Mouse (Mus musculus): ENCODE data around the gene Hist1h3e. TPM values are rescaled to one million over a fixed set of nuclear protein-coding genes. Genes with fewer than 3 reads are reported as not detected.
"Not testable (repeated sequence)": the region's sequence is repeated elsewhere in the genome, so short reads cannot be mapped to it uniquely, and the experiment has no call there.

Gene Hist1h3e
- polyA plus RNA-seq, 1 experiment, result 26.5 TPM

DNA sequence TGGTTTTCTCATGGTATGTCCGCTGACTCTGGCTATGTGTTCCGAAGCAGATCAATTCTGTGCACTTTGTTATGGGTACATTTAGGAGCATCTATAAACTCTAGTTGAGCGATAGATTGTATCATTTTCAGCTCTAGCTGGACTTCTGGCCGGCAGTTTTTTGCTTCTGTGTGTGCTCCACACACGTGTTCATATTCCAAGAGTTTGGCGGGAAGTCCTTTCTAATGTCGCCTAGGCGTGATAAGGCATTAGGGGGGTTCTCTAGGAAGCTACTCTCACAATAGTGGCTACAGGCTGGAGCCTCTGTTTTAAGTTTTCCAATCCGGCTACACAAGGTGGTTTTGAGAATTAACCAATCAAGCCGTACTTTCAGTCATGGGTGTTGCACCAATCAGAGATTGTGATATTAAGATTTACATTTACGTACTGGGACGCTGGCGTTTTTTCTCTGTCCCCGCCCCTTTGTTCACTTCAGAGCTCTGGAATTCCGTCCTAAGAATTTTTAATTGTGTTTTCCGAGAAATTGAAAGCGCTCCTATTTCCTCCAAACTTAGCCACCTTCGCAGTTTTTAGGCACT is 6.2 kb downstream of the Hist1h3e start:
- H3K4me3 ChIP-seq (replicated peaks), result peak overlapping the region; percentile 90
- H3K36me3 ChIP-seq (replicated peaks; ENCODE audit: low read length), result no peaks in the 10 kb centered on the region
- no peaks in the 10 kb centered on the region for H3K27me3 ChIP-seq (replicated peaks)
- no peak for TF ChIP-seq FLI1 (IDR thresholded peaks at IDR 0.05; ENCODE audit: low read length)
- no peak for TF ChIP-seq GATA1 (IDR thresholded peaks at IDR 0.05; ENCODE audit: borderline replicate concordance, low read length)
- peaks cover 53% of the 10 kb centered on the region for H3K4me1 ChIP-seq
- no peaks in the 10 kb centered on the region for H3K9me3 ChIP-seq

DNA sequence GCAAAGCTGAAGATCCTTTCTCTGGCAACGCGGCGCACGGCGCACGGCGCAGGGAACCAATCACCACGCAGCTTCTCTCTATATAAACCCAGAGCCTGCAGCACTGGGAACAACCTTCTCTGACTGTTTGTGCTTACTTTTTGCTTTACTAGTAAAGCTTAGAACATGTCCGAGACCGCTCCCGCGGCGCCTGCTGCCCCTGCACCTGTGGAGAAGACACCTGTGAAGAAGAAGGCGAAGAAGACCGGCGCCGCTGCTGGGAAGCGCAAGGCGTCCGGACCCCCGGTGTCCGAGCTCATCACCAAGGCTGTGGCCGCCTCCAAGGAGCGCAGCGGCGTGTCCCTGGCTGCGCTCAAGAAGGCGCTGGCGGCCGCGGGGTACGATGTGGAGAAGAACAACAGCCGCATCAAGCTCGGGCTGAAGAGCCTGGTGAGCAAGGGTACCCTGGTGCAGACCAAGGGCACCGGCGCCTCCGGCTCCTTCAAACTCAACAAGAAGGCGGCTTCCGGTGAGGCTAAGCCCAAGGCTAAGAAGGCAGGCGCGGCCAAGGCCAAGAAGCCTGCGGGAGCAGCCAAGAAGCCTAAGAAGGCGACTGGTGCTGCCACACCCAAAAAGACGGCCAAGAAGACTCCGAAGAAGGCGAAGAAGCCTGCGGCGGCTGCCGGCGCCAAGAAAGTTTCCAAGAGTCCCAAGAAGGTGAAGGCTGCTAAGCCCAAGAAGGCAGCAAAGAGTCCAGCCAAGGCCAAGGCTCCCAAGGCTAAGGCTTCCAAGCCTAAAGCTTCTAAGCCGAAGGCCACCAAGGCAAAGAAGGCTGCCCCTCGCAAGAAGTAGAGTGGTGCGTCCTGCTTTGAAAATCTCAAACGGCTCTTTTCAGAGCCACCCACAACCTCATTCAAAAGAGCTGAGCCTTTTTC is 7.0 kb downstream of the Hist1h3e start:
- peak overlapping the region; percentile 90 for H3K4me3 ChIP-seq (replicated peaks)
- H3K9me3 ChIP-seq, result no peaks in the 10 kb centered on the region
- no peaks in the 10 kb centered on the region for H3K36me3 ChIP-seq (replicated peaks; ENCODE audit: low read length)
- peaks cover 61% of the 10 kb centered on the region for H3K4me1 ChIP-seq
- no peak for TF ChIP-seq GATA1 (IDR thresholded peaks at IDR 0.05; ENCODE audit: borderline replicate concordance, low read length)
- no peak for TF ChIP-seq FLI1 (IDR thresholded peaks at IDR 0.05; ENCODE audit: low read length)
- no peaks in the 10 kb centered on the region for H3K27me3 ChIP-seq (replicated peaks)

GRCm38 (mm10) chr13:23554393-23554792 is 7.8 kb downstream of the Hist1h3e start:
- no peak for TF ChIP-seq GATA1 (IDR thresholded peaks at IDR 0.05; ENCODE audit: borderline replicate concordance, low read length)
- TF ChIP-seq FLI1 (IDR thresholded peaks at IDR 0.05; ENCODE audit: low read length), result no peak
- Histone ChIP-seq H3K36me3 (replicated peaks; ENCODE audit: low read length) (no peaks in the 10 kb centered on the region), H3K27me3 (replicated peaks) (no peaks in the 10 kb centered on the region), H3K9me3 (no peaks in the 10 kb centered on the region), H3K4me3 (replicated peaks) (peak overlapping the region; percentile 90), H3K4me1 (peaks cover 66% of the 10 kb centered on the region)

DNA sequence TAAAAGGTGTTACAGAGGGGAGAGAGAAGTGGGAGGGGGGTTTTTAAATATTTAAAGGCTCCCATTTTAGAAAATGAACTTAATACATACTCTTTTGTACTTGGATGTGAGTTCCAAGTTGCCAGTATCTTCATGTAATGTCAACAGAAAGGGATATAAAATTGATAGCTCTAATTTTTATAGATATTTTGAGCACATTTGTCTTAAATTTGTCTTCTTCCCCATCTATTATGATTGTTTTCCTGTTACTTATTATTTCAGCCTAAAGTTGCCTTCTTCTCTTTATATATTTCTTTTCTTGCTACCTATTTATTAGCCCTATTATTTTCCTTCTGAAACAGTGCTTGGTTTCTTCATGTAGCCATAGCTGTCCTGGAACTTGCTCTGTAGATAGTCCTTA is 9.2 kb downstream of the Hist1h3e start, which contains the start of gene Hist1h1d:
Hist1h1d (plus strand) TSS at position 301 of the 400 bp plus-strand sequence.
- no peaks in the 10 kb centered on the region for H3K27me3 ChIP-seq (replicated peaks)
- peaks cover 72% of the 10 kb centered on the region for H3K4me1 ChIP-seq
- H3K4me3 ChIP-seq (replicated peaks), result peak within 1 kb of the TSS; percentile 15
- H3K36me3 ChIP-seq (replicated peaks; ENCODE audit: low read length), result no peaks in the 10 kb centered on the region
- no peaks in the 10 kb centered on the region for H3K9me3 ChIP-seq
- TF ChIP-seq FLI1 (IDR thresholded peaks at IDR 0.05; ENCODE audit: low read length) (no peak), GATA1 (IDR thresholded peaks at IDR 0.05; ENCODE audit: borderline replicate concordance, low read length) (no peak)

DNA sequence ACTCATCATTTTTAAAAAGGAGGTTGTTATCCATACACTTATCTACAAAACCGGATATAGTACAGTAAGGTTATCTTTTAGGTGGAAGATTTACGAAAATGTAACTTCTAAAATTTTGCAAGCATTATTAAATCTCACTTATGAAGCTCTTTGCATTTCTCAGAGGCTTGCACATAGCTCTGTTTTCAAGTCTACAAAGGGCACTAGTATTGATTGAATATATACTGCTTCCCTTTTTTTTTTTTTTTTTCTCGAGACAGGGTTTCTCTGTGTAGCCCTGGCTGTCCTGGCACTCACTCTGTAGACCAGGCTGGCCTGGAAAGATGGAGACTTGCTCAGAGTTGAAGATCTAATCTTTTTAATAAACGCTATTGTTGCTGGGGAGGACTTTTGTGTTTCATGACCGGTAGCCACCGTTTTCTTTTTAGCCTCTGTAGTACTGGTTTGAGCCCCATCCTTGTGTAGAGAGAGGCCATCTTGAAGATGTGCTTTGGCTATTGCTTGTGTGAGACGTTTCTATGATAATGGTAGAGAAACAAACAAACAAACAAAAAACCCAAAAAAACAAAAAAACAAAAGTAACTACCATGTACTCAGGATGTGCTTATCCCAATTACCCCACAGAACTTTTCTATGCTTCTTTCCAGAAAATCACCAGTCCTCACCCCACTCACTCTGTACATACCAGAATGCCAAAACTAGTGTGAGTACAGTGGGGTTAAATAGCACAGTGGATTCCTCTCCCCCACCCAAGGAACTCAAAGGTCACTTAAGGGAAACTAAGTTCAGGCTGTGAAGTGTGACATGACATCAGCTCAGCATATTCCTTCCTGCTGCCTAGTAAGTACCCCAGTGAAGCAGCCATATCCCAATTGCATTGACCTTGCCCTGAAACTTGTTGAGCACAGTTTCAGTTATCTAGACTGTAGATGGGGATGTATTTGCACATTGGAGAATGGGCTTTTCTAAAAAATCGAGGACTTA is 9.9 kb downstream of the Hist1h3e start:
- TF ChIP-seq GATA1 (IDR thresholded peaks at IDR 0.05; ENCODE audit: borderline replicate concordance, low read length), result no peak
- TF ChIP-seq FLI1 (IDR thresholded peaks at IDR 0.05; ENCODE audit: low read length), result no peak
- Histone ChIP-seq H3K4me1 (peaks cover 68% of the 10 kb centered on the region), H3K36me3 (replicated peaks; ENCODE audit: low read length) (no peaks in the 10 kb centered on the region), H3K27me3 (replicated peaks) (no peaks in the 10 kb centered on the region), H3K9me3 (no peaks in the 10 kb centered on the region), H3K4me3 (replicated peaks) (peak overlapping the region; percentile 87)

- H3K4me3 ChIP-seq (replicated peaks), result peak within 1 kb of the TSS; percentile 87
- H3K27me3 ChIP-seq (replicated peaks); H3K36me3 ChIP-seq (replicated peaks; ENCODE audit: low read length); H3K9me3 ChIP-seq: not testable (repeated sequence)
- H3K4me1 ChIP-seq, result peaks cover 67% of the 10 kb centered on the region
Observed at GRCm38 (mm10) chr13:23551146-23551834, 10.9 kb downstream of the Hist1h3e start, which contains the start of gene Hist1h4f. Hist1h4f (minus strand) TSS chr13:23551648.

DNA sequence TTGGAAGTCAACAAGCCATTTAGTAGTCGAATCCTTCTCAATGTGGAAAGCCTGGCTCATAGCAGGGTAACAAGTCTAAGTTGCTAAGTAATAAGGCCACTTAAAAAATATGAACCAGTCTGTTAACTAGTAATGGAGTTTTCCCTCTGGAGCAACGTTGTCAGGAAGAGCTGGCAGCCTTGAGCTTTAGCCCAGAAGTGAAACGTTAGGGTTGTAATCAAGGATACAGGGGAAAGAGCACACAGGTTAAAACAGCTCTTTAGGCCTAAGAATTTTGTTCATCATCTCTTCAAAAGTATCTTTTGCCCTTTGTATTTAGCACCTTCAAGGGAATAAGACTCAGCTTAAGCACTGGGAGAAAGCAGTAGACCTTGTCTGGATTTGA is 11.4 kb downstream of the Hist1h3e start:
- H3K9me3 ChIP-seq, result no peaks in the 10 kb centered on the region
- no peak for TF ChIP-seq FLI1 (IDR thresholded peaks at IDR 0.05; ENCODE audit: low read length)
- TF ChIP-seq GATA1 (IDR thresholded peaks at IDR 0.05; ENCODE audit: borderline replicate concordance, low read length), result no peak
- no peaks in the 10 kb centered on the region for H3K36me3 ChIP-seq (replicated peaks; ENCODE audit: low read length)
- H3K4me1 ChIP-seq, result peaks cover 63% of the 10 kb centered on the region
- H3K4me3 ChIP-seq (replicated peaks), result peak overlapping the region; percentile 87
- H3K27me3 ChIP-seq (replicated peaks), result no peaks in the 10 kb centered on the region

- Histone ChIP-seq H3K9me3 (no peaks in the 10 kb centered on the region), H3K4me1 (peaks cover 34% of the 10 kb centered on the region), H3K4me3 (replicated peaks) (no peak overlapping the region), H3K36me3 (replicated peaks; ENCODE audit: low read length) (no peaks in the 10 kb centered on the region), H3K27me3 (replicated peaks) (no peaks in the 10 kb centered on the region)
- TF ChIP-seq GATA1 (IDR thresholded peaks at IDR 0.05; ENCODE audit: borderline replicate concordance, low read length) (no peak), FLI1 (IDR thresholded peaks at IDR 0.05; ENCODE audit: low read length) (no peak)
Observed at GRCm38 (mm10) chr13:23546694-23547093, 15.5 kb downstream of the Hist1h3e start.

DNA sequence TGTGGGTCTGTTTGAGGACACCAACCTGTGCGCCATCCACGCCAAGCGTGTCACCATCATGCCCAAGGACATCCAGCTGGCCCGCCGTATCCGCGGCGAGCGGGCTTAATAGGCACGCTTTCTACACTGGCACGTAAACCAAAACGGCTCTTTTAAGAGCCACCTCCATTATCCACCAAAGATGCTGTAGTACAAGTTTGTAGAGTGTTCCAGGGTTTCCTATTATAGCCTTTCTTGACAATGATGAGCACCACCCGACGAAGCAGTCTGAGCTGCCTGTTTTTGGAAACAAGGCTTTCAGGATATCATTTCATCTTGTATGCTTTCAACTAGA is 17.4 kb downstream of the Hist1h3e start:
- not testable (repeated sequence) for H3K27me3 ChIP-seq (replicated peaks); H3K9me3 ChIP-seq; H3K36me3 ChIP-seq (replicated peaks; ENCODE audit: low read length)
- peaks cover 24% of the 10 kb centered on the region; the same call in 1 of the 2 replicates for H3K4me1 ChIP-seq
- H3K4me3 ChIP-seq (replicated peaks), result peak overlapping the region; percentile 75

Measured in megakaryocyte, embryonic 14.5 days (primary cell).